Mouse (Mus musculus) liver (tissue): ENCODE measurements around the gene Tjp3.
"Not testable (repeated sequence)": the region's sequence is repeated elsewhere in the genome, so short reads cannot be mapped to it uniquely, and the experiment has no call there.

Experiments
- DNase-seq: peaks from one replicate; pipeline ENCODE4 v3.0.0-alpha.2; 2020; ENCODE audit warnings: mixed read lengths

Tjp3 gene

DNA sequence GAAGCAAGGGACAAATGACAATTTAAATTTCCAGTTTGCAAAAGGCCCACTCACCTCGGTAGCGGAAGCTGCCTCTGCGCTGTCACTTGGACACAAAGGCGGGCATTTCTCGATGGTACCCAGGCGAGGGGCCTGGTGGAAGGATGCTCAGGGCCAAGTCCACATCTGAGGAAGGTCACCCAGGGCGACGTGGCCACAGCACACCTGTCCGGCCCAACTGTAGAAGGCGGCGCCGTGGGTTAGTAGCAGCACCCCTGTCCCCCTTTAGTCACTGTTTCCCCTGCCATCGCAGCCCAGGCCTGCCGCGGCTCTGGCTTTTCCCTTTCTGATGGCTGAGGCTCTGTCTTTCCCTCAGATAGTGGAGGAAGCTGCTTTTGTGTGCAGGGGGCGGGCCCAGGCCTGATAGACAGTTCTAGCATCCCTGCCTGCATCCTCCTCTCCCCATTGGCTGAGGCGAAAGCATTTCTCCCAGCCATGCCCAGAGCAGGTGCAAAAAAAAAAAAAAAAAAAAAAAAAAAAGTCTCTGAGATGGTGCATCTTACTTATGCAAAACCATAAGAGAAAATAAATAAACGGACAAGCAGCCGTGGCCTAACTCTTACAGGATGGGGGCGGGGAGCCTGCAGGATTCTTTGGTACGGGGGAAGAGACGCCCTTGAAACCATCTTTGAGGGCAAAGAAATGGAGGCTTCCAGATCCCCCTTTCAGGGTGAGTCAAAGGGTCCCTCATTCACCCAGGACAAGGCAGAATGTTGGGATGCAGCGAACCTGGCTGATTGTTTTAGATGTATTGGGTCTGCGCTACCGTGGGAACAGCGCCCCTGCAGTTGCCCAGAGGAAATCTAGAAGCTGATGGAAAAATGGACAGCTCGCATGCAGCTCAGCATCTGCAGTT, 60.7 kb downstream of the Tjp3 start, which contains the start of gene Atcay:
Atcay (minus strand) TSS at position 396 of the 895 bp plus-strand sequence.
- DNase-seq: no peak

DNA sequence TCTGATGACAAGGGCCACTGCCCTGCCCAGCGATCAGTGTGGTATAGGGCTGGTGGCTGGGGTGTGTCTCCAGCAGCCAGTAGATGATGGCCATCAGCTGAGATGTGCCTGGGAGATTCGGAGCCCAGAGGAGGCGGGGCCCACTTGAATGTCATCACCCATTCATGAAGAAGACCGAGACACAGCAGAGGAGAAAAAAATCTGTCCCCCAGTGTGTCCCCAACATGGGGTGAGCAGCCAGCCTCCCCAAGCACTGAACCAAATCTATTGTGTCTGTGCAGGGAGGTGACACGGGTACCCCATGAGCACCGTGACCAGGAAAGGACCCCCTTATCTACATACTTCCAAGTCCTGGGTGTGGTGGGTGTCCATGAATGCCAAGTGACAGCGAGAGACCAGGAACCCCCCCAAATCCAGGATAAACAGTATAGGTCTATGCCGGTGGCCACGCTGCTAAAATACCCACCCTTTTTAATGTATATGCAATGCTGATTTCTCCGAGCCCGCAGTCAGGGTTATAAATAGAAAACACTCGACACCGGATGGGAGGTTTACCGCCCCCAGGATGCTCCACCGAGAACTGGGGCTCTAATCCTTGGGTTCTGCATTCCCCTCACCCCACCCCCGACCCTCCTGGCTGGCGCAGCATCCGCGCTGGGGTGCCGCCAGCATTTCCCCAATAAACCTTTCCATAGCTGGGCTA, 61.5 kb downstream of the Tjp3 start:
- DNase-seq: no peak

DNA sequence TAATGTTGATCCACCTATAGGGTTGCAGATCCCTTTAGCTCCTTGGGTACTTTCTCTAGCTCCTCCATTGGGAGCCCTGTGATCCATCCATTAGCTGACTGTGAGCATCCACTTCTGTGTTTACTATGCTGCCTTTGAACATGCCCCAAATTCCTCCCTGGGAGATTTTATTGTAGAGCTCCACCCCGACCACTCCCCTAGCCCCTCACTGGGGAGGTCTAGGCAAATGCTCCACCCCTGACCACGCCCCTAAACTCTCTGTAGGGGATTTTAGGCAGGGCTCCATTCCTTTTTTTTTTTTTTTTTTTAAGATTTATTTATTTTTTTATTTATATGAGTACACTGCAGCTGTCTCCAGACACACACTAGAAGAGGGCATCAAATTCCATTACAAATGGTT, 67.7 kb downstream of the Tjp3 start:
- not testable (repeated sequence) for DNase-seq
